Mouse (Mus musculus): ENCODE measurements around the gene Gm17581.
A peak's percentile ranks its signal among the peaks of the same experiment; 100 is the strongest.
"Not testable (repeated sequence)": the region's sequence is repeated elsewhere in the genome, so short reads cannot be mapped to it uniquely, and the experiment has no call there.

Gene Gm17581

GRCm38 (mm10) chr2:155735766-155736165 is at the start of gene Gm17581:
Gene Gm17581, minus strand, starts transcription at chr2:155735866.
- not testable (repeated sequence) for DNase-seq

GRCm38 (mm10) chr2:155784534-155784933 is 48.9 kb upstream of the Gm17581 start:
- DNase-seq = peak; percentile 78

GRCm38 (mm10) chr2:155779506-155779905 is 43.8 kb upstream of the Gm17581 start:
- no peak for DNase-seq

GRCm38 (mm10) chr2:155779066-155779465 is 43.4 kb upstream of the Gm17581 start:
- no peak for DNase-seq

- DNase-seq = no peak
These were observed 42.3 kb upstream of the Gm17581 start for GRCm38 (mm10) chr2:155778004-155778403.

- no peak for DNase-seq
These were observed 42.0 kb upstream of the Gm17581 start for GRCm38 (mm10) chr2:155777688-155777985.

GRCm38 (mm10) chr2:155776824-155777687 is 41.4 kb upstream of the Gm17581 start:
- DNase-seq = no peak

- peak; percentile 40 for DNase-seq
These were observed 40.1 kb upstream of the Gm17581 start for GRCm38 (mm10) chr2:155775685-155776263.

GRCm38 (mm10) chr2:155774927-155775684 is 39.4 kb upstream of the Gm17581 start, which contains the start of gene Mmp24:
Gene Mmp24, plus strand, starts transcription at chr2:155775342.
- DNase-seq = no peak

- no peak for DNase-seq
These were observed 38.7 kb upstream of the Gm17581 start for GRCm38 (mm10) chr2:155774261-155774926.

GRCm38 (mm10) chr2:155773664-155774063 is 38.0 kb upstream of the Gm17581 start:
- no peak for DNase-seq

- DNase-seq = peak; percentile 64
These were observed 29.2 kb upstream of the Gm17581 start for GRCm38 (mm10) chr2:155764679-155765418.

GRCm38 (mm10) chr2:155756855-155757566 is 21.3 kb upstream of the Gm17581 start:
- no peak for DNase-seq

GRCm38 (mm10) chr2:155755746-155756145 is 20.1 kb upstream of the Gm17581 start:
- DNase-seq = no peak

GRCm38 (mm10) chr2:155751014-155751786 is 15.5 kb upstream of the Gm17581 start, which contains the start of gene Procr:
Gene Procr, plus strand, starts transcription at chr2:155751117.
- no peak for DNase-seq

- DNase-seq = no peak
These were observed 13.7 kb upstream of the Gm17581 start for GRCm38 (mm10) chr2:155749394-155749793.

- DNase-seq = peak; percentile 14
These were observed 9.8 kb upstream of the Gm17581 start for GRCm38 (mm10) chr2:155745487-155745886.

- no peak for DNase-seq
These were observed 7.7 kb upstream of the Gm17581 start for GRCm38 (mm10) chr2:155743351-155743750.

GRCm38 (mm10) chr2:155742931-155743337 is 7.3 kb upstream of the Gm17581 start:
- DNase-seq = no peak

- no peak for DNase-seq
These were observed 6.5 kb upstream of the Gm17581 start for GRCm38 (mm10) chr2:155742211-155742610.

GRCm38 (mm10) chr2:155737803-155738202 is 2.1 kb upstream of the Gm17581 start:
- DNase-seq = no peak

Data from right cerebral cortex, adult 18-20 months (tissue).